Mouse (Mus musculus) myocyte (in vitro differentiated cells): Measurements from ENCODE around the gene Rasd1. TPM values are rescaled to one million over a fixed set of nuclear protein-coding genes. Genes with fewer than 3 reads are reported as not detected.

Experiments used
- H3K27me3 ChIP-seq: one replicate; pipeline ENCODE4 v1.6.1; 2011; ENCODE audit not compliant: control insufficient read depth, insufficient read depth, insufficient read length
- H3K36me3 ChIP-seq: one replicate; pipeline ENCODE4 v1.6.1; 2011; ENCODE audit not compliant: control insufficient read depth, insufficient read depth
- H3K4me2 ChIP-seq: one replicate; pipeline ENCODE4 v1.6.1; 2011; ENCODE audit warnings: low read depth, control low read depth
- H3K4me3 ChIP-seq: one replicate; pipeline ENCODE4 v1.5.1; 2011; ENCODE audit warnings: mild to moderate bottlenecking, control low read depth, moderate library complexity
- H3K79me2 ChIP-seq: one replicate; pipeline ENCODE4 v1.6.1; 2011; ENCODE audit not compliant: control insufficient read depth, insufficient read depth
- H3ac ChIP-seq: one replicate; pipeline ENCODE4 v1.6.1; 2011; ENCODE audit not compliant: control insufficient read depth, insufficient read length
- CEBPB ChIP-seq: IDR thresholded peaks from 2 replicates; pipeline ENCODE4 v1.6.1; 2011; ENCODE audit warnings: mild to moderate bottlenecking, moderate library complexity; ENCODE audit not compliant: poor library complexity, insufficient read depth, severe bottlenecking
- E2F4 ChIP-seq: IDR thresholded peaks from one replicate; pipeline ENCODE4 v1.6.1; 2011; ENCODE audit warnings: mild to moderate bottlenecking, control low read depth, moderate library complexity; ENCODE audit not compliant: insufficient read depth
- MAX ChIP-seq: IDR thresholded peaks from one replicate; pipeline ENCODE4 v1.6.1; 2011; ENCODE audit warnings: low read depth, mild to moderate bottlenecking, control low read depth
- MYOD1 ChIP-seq, 3 experiments: IDR thresholded peaks; one replicate each; pipeline ENCODE4 v1.6.1; 2011; ENCODE audit warnings: control low read depth in 2 of 3, low read depth in 2 of 3, mild to moderate bottlenecking in 2 of 3, moderate library complexity in 1 of 3; ENCODE audit not compliant: insufficient read length in 2 of 3, control insufficient read depth in 1 of 3
- MYOG ChIP-seq, 3 experiments: IDR thresholded peaks; one replicate each; pipeline ENCODE4 v1.6.1; 2011; ENCODE audit warnings: control low read depth in 2 of 3, low read depth in 2 of 3, mild to moderate bottlenecking in 2 of 3; ENCODE audit not compliant: insufficient read length in 2 of 3, control insufficient read depth in 1 of 3, insufficient read depth in 1 of 3
- POLR2A ChIP-seq: IDR thresholded peaks from one replicate; pipeline ENCODE4 v1.6.1; 2011; ENCODE audit warnings: low read depth, mild to moderate bottlenecking, control low read depth, moderate library complexity; ENCODE audit not compliant: insufficient read length
- POLR2AphosphoS2 ChIP-seq: IDR thresholded peaks from one replicate; pipeline ENCODE4 v1.6.1; 2011; ENCODE audit warnings: low read depth, control low read depth; ENCODE audit not compliant: insufficient read length
- REST ChIP-seq: IDR thresholded peaks from one replicate; pipeline ENCODE4 v1.6.1; 2011; ENCODE audit warnings: mild to moderate bottlenecking, control low read depth, moderate library complexity; ENCODE audit not compliant: insufficient read depth, insufficient read length
- SRF ChIP-seq: IDR thresholded peaks from one replicate; pipeline ENCODE4 v1.6.1; 2011; ENCODE audit warnings: low read depth; ENCODE audit not compliant: control insufficient read depth, insufficient read length
- TCF12 ChIP-seq: IDR thresholded peaks from one replicate; pipeline ENCODE4 v1.6.1; 2011; ENCODE audit warnings: mild to moderate bottlenecking, control low read depth; ENCODE audit not compliant: poor library complexity, insufficient read depth, severe bottlenecking
- TCF3 ChIP-seq: IDR thresholded peaks from one replicate; pipeline ENCODE4 v1.6.1; 2011; ENCODE audit warnings: low read depth, control low read depth; ENCODE audit not compliant: insufficient read length
- USF1 ChIP-seq: IDR thresholded peaks from one replicate; pipeline ENCODE4 v1.6.1; 2011; ENCODE audit warnings: low read depth, mild to moderate bottlenecking, control low read depth, moderate library complexity
- polyA plus RNA-seq: library from polyadenylated mRNA; unstranded; fragments of >200 nt; fragmentation: generic; extraction: Trizol; gene quantifications from one replicate; pipeline ENCODE4 v1.2.1, GENCODE M21; 2012; ENCODE audit warnings: missing spikeins

Gene Rasd1
- polyA plus RNA-seq, 1 experiment, result 0.04 TPM

DNA sequence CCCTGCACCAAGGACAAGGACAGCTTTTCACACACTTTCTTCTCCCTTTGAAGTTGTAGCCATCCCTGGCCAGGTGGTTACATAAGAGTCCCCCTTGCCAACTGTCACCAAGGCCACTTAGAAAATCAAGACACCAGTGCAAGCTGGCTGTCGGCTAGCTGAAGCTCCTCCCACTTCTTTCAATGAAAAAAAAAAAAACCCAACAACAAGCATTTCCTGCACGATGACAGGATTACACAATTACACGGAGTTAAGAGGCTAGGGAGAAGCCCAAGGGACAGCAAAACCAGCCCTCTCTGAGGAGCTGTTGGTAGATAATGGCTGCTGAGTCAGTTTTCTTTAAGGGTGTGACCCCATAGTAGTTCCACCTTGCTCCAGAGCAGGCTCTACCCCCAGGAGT is 23.4 kb downstream of the Rasd1 start:
- no peak overlapping the region for H3K4me3 ChIP-seq
- H3K79me2 ChIP-seq, result no peaks in the 10 kb centered on the region
- H3K4me2 ChIP-seq, result no peak overlapping the region
- no peak overlapping the region for H3ac ChIP-seq
- H3K36me3 ChIP-seq, result no peaks in the 10 kb centered on the region
- peaks cover 22% of the 10 kb centered on the region for H3K27me3 ChIP-seq
- TF ChIP-seq POLR2A (no peak), MYOG (IDR thresholded peaks at IDR 0.05; ENCODE audit: control insufficient read depth in 1 of 3, insufficient read depth in 1 of 3, insufficient read length in 2 of 3, low read depth in 2 of 3) (no peak), MAX (no peak), TCF3 (no peak), REST (no peak), CEBPB (no peak), TCF12 (no peak), SRF (no peak), E2F4 (no peak), MYOD1 (IDR thresholded peaks at IDR 0.05; ENCODE audit: control insufficient read depth in 1 of 3, insufficient read length in 2 of 3, low read depth in 2 of 3) (no peak), USF1 (no peak), POLR2AphosphoS2 (no peak)

DNA sequence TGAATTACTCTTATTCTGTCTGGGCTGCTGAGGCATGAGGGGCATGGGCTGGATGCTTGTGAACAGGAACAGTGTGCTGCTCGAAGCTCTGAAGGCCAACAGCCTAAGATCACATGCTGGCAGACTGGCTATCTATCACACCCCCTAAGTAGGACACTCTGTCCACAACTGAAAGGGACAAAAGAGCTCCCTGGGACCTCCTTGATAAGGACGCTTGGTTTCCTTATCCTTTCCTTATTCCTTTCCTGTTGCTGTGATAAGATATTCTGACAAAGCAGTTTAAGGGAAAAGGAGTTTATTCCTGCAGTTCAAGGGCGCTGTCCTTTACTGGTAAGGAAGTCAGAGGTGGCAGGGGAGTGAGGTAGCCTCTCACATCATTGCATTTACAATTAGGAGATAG is 24.1 kb downstream of the Rasd1 start:
- H3K4me3 ChIP-seq, result no peak overlapping the region
- peaks cover 23% of the 10 kb centered on the region for H3K27me3 ChIP-seq
- no peak overlapping the region for H3ac ChIP-seq
- H3K79me2 ChIP-seq, result no peaks in the 10 kb centered on the region
- H3K4me2 ChIP-seq, result no peak overlapping the region
- TF ChIP-seq TCF3, result no peak
- TF ChIP-seq SRF, result no peak
- no peak for TF ChIP-seq TCF12
- TF ChIP-seq E2F4, result no peak
- TF ChIP-seq POLR2AphosphoS2, result no peak
- no peak for TF ChIP-seq MYOG (IDR thresholded peaks at IDR 0.05; ENCODE audit: control insufficient read depth in 1 of 3, insufficient read depth in 1 of 3, insufficient read length in 2 of 3, low read depth in 2 of 3)
- no peak for TF ChIP-seq POLR2A
- no peak for TF ChIP-seq MYOD1 (IDR thresholded peaks at IDR 0.05; ENCODE audit: control insufficient read depth in 1 of 3, insufficient read length in 2 of 3, low read depth in 2 of 3)
- no peak for TF ChIP-seq USF1
- TF ChIP-seq REST, result no peak
- no peaks in the 10 kb centered on the region for H3K36me3 ChIP-seq

DNA sequence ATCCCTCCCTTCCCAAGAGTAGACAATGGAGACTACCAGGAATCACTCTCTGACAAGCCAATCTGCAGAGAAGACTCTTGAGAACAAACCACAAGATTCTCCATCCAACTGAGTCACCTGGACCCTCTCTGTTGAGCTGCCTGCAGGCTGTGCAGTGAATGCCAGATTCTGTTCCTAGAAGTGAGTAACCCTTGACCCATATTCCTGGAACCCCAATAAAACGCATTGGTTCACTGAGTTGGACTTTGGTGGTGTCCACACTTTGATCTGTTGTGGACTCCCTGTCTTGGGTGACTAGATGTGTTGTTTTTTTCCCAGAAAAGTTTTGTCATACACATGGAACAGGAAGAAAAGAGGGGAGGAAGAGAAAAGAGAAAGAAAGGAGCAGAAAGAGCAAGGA is 24.9 kb downstream of the Rasd1 start:
- H3K79me2 ChIP-seq, result no peaks in the 10 kb centered on the region
- H3K4me2 ChIP-seq, result no peak overlapping the region
- no peak overlapping the region for H3ac ChIP-seq
- H3K27me3 ChIP-seq, result peaks cover 31% of the 10 kb centered on the region
- no peak overlapping the region for H3K4me3 ChIP-seq
- no peaks in the 10 kb centered on the region for H3K36me3 ChIP-seq
- TF ChIP-seq POLR2AphosphoS2 (no peak), REST (no peak), TCF12 (no peak), USF1 (no peak), POLR2A (no peak), SRF (no peak), MYOD1 (IDR thresholded peaks at IDR 0.05; ENCODE audit: control insufficient read depth in 1 of 3, insufficient read length in 2 of 3, low read depth in 2 of 3) (no peak), E2F4 (no peak), CEBPB (no peak), MAX (no peak), MYOG (IDR thresholded peaks at IDR 0.05; ENCODE audit: control insufficient read depth in 1 of 3, insufficient read depth in 1 of 3, insufficient read length in 2 of 3, low read depth in 2 of 3) (no peak)

DNA sequence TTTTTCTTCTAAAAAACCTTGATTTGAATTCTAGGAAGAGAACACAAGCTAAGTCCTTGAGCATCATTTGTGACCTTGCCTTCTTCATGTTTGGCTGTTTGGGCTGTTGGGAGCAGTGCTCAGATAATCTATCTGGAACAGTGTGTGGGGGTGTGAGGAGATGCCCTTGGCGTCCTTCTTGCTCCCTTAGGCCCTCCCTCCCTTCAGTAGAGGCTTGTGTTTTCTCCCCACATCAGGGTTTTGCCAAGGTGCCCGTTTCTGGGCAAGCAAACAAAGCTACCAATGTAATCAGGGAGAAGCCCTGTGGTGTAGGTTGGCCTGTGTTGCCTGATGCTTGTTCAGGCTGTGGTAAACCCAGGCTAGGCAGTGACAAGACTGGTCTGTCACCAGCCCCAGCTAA is 27.1 kb downstream of the Rasd1 start:
- Histone ChIP-seq H3ac (no peak overlapping the region), H3K27me3 (peaks cover 37% of the 10 kb centered on the region), H3K36me3 (no peaks in the 10 kb centered on the region), H3K79me2 (no peaks in the 10 kb centered on the region), H3K4me2 (no peak overlapping the region), H3K4me3 (no peak overlapping the region)
- TF ChIP-seq E2F4 (no peak), TCF3 (no peak), POLR2AphosphoS2 (no peak), MYOG (IDR thresholded peaks at IDR 0.05; ENCODE audit: control insufficient read depth in 1 of 3, insufficient read depth in 1 of 3, insufficient read length in 2 of 3, low read depth in 2 of 3) (no peak), POLR2A (no peak), MYOD1 (IDR thresholded peaks at IDR 0.05; ENCODE audit: control insufficient read depth in 1 of 3, insufficient read length in 2 of 3, low read depth in 2 of 3) (no peak), TCF12 (no peak), REST (no peak), CEBPB (no peak), MAX (no peak), SRF (no peak), USF1 (no peak)

DNA sequence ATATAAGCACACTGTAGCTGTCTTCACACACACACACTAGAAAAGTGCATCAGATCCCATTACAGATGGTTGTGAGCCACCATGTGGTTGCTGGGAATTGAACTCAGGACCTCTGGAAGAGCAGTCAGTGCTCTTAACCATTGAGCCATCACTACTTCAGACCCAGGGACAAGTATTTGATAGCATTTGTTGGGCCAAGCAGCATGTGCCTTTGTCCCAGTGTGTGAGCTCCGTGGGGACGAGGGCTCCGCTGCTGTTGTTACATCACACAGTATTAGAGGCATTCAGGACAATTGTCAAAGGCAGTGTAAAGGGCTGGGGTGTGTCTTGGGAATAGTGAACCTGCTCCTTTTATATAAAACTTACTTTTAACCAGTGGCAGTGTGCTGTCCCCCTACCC is 27.7 kb downstream of the Rasd1 start:
- no peak overlapping the region for H3ac ChIP-seq
- peaks cover 41% of the 10 kb centered on the region for H3K27me3 ChIP-seq
- H3K4me2 ChIP-seq, result no peak overlapping the region
- no peaks in the 10 kb centered on the region for H3K79me2 ChIP-seq
- TF ChIP-seq USF1 (no peak), POLR2A (no peak), TCF12 (no peak), SRF (no peak), E2F4 (no peak), MYOG (IDR thresholded peaks at IDR 0.05; ENCODE audit: control insufficient read depth in 1 of 3, insufficient read depth in 1 of 3, insufficient read length in 2 of 3, low read depth in 2 of 3) (no peak), CEBPB (no peak), POLR2AphosphoS2 (no peak), MAX (no peak)
- H3K4me3 ChIP-seq, result no peak overlapping the region
- no peaks in the 10 kb centered on the region for H3K36me3 ChIP-seq
